Mouse (Mus musculus): ENCODE measurements around the gene Drg1.
A peak's percentile ranks its signal among the peaks of the same experiment; 100 is the strongest.
"Not testable (repeated sequence)": the region's sequence is repeated elsewhere in the genome, so short reads cannot be mapped to it uniquely, and the experiment has no call there.

The Drg1 gene

DNA sequence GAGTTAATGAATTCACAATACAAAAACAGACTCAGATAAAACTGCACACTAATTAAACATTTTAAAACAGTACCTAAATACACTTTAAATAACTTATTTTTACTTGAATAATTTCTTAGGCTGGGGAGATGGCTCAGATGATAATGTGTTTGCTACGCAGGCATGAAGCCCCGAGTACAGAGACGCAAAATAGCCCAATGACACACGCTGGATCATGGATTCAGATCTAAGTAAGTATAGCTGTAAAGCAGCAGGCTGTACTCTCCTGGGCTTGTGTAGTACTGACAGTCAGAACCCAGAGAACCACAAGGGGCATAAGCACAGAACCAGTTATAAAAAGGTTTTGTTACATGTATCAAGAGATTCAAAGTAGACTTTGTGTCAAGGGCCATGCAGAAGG, 99.1 kb downstream of the Drg1 start:
- not testable (repeated sequence) for DNase-seq (ENCODE audit: low read depth, low spot score)

GRCm38 (mm10) chr11:3166321-3166720, 99.9 kb downstream of the Drg1 start:
- DNase-seq (ENCODE audit: low read depth, low spot score) = peak; percentile 33

DNA sequence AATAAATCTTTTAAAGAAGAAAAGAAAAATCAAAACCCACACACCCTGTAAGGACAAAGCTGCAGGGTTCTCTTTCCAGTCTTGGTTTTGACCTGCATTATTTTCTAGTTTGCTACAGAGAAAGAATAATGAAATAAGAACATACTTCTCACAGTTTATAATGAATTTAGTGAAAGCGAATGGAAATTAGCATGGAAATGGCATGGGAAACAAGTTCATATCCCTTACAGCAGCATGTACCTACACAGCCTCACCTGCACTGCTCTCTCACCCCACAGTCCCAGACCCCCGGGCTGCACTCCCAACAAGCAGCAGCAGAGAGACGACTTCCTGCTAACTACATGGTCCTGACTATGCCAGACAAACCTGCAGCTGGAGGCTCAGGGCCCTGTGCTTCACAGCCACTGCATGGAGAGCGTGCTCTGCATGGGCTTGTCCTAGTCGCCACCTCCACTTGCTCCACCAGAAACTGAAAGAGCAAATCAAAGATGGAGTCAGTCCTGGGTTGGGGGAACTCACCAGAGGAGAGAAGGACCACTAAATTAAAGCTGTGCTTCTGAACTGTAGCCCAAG, 100.9 kb downstream of the Drg1 start:
- DNase-seq (ENCODE audit: low read depth, low spot score) = peak; percentile 62

- not testable (repeated sequence) for DNase-seq (ENCODE audit: low read depth, low spot score)
These were observed 102.6 kb downstream of the Drg1 start for GRCm38 (mm10) chr11:3163661-3164060.

DNA sequence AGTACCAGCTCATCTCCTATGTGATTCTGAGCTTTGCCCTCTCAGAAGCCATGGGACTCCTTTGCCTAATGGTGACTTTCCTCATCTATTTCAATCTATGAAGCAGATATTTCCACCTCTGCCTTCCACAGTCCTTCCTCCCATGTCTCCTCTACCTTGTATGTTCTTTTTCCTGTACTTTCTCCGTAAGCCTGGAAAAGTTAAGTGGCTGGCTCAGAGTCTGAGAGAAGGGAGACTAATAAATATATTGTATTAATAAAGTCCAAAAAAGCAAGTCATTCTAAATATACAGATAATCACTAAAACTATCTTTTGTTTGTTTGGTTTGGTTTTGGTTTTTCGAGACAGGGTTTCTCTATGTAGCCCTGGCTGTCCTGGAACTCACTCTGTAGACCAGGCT, 103.1 kb downstream of the Drg1 start:
- peak; percentile 46 for DNase-seq (ENCODE audit: low read depth, low spot score)

GRCm38 (mm10) chr11:3162236-3162897, 103.8 kb downstream of the Drg1 start:
- DNase-seq (ENCODE audit: low read depth, low spot score) = peak; percentile 50

GRCm38 (mm10) chr11:3161370-3161769, 104.8 kb downstream of the Drg1 start:
- DNase-seq (ENCODE audit: low read depth, low spot score) = peak; percentile 77

DNA sequence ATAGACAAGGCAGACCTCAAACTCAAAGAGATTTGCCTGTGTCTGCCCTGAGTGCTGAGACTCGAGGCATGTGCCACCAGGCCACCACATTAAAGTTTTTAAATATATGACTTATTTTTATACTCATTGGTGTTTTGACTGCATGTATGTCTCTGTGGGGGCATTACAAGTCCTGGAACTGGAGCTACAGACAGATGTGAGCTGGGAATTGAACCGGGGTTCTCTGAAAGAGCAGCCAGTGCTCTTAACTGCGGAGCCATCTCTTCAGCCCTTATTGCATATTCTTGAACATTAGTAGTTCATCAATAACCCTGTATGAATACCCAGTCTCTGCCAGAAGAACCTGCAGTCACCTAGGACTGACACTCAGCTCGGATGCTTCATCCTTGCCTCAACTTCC, 107.4 kb downstream of the Drg1 start:
- not testable (repeated sequence) for DNase-seq (ENCODE audit: low read depth, low spot score)

- peak; percentile 70 for DNase-seq (ENCODE audit: low read depth, low spot score)
These were observed 108.2 kb downstream of the Drg1 start for GRCm38 (mm10) chr11:3157996-3158395.

- DNase-seq (ENCODE audit: low read depth, low spot score) = not testable (repeated sequence)
These were observed 109.2 kb downstream of the Drg1 start for GRCm38 (mm10) chr11:3156991-3157390.

GRCm38 (mm10) chr11:3153666-3154397, 112.4 kb downstream of the Drg1 start:
- DNase-seq (ENCODE audit: low read depth, low spot score) = peak; percentile 100

DNA sequence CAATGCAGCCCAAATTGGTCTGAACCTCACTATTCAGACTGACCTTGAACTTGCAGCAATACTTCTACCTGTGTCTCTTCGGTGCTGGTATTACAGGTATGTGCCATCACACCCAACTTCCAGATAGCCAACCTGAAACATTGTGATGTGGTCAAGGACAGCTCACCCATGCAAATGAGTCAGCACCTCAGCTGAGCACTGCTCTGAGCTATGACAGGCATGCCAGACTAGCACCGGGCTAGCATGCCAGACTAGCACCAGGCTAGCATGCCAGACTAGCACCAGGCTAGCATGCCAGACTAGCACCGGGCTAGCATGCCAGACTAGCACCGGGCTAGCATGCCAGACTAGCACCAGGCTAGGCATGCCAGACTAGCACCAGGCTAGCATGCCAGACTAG, 114.9 kb downstream of the Drg1 start:
- DNase-seq (ENCODE audit: low read depth, low spot score) = peak; percentile 58

- not testable (repeated sequence) for DNase-seq (ENCODE audit: low read depth, low spot score)
These were observed 115.6 kb downstream of the Drg1 start for GRCm38 (mm10) chr11:3150677-3151003.

DNA sequence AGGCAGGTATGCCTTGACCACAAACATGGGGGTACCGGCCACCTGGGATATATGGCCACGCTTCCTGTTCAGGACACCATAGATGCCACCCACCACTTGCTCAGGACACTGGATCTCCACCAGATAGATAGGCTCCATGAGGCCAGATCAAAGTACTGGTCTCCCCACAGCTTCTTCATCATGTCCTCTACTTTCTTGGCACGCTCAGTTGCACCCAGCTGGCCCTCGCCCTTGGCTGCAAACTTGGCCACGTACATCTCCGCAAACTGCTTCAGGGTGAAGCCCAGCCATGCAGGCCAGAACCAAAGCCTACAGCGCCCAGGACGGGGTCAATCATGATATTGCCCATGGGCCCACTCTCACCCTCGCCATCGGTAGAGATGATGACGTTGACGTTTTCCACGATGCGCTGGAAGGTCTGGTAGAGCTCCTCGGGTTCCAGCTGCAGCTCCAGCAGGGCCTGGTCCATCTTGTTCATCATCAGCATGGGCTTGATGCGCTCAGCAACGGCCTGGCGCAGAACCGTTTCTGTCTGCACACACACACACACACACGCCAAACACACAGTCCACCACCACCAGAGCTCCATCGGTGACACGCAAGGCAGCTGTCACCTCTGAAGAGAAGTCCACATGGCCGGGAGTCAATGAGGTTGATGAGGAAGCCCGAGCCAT, 116.1 kb downstream of the Drg1 start:
- DNase-seq (ENCODE audit: low read depth, low spot score) = not testable (repeated sequence)

GRCm38 (mm10) chr11:3149471-3149870, 116.7 kb downstream of the Drg1 start:
- not testable (repeated sequence) for DNase-seq (ENCODE audit: low read depth, low spot score)

GRCm38 (mm10) chr11:3146806-3147205, 119.4 kb downstream of the Drg1 start:
- not testable (repeated sequence) for DNase-seq (ENCODE audit: low read depth, low spot score)

- DNase-seq (ENCODE audit: low read depth, low spot score) = peak; percentile 31
These were observed 120.7 kb downstream of the Drg1 start for GRCm38 (mm10) chr11:3145359-3146165.

- DNase-seq (ENCODE audit: low read depth, low spot score) = not testable (repeated sequence)
These were observed 122.2 kb downstream of the Drg1 start for GRCm38 (mm10) chr11:3143984-3144383.

DNA sequence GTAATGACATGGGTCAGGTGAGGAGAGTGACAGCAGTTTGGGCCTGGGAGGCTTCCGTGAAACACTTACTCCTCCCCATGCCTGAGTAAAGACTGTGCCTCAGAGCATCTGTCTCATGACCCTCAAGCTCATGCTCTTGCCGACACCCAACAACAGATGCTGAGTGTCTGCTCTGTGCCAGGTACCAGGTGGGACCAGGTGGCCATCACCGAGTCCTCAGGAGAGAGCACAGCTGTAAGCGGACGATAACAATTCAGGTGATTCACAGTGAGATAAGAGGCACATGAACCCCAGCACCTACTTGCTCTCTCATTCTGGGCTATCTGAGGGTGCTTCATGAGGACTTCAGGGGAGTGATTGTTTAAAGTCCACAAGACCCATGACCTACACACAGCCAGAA, 123.8 kb downstream of the Drg1 start:
- not testable (repeated sequence) for DNase-seq (ENCODE audit: low read depth, low spot score)

DNA sequence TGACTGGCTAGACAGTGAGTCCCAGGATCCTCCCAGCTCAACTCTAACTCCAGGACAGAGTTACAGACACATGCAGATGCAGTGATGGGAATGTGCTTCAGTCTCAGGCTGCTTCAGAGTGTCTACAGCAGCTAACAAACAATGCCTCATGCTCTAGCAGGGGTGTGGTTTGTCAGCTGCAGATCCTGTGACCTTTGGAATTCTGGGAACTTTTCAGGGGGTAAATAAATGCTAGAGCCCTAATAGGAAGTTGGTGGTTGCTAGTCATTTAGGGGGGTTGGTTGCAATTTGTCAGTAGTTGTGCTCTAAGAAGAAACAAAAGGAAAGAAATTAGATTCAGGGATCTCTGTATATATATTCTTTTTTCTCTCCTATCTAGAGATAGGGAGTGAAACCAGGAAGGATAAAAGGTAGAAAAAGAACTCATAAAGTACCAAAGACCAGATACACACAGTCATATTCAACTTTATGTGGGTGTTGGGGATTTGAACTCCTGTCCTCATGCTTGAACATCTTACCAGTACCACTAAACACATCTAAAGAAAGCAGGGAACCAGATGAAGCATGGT, 125.2 kb downstream of the Drg1 start:
- DNase-seq (ENCODE audit: low read depth, low spot score) = not testable (repeated sequence)

- not testable (repeated sequence) for DNase-seq (ENCODE audit: low read depth, low spot score)
These were observed 127.9 kb downstream of the Drg1 start for GRCm38 (mm10) chr11:3138323-3138722.
